Mouse (Mus musculus) ES-E14 (cell line): ENCODE measurements around the gene Ggcx. TPM values are rescaled to one million over a fixed set of nuclear protein-coding genes. Genes with fewer than 3 reads are reported as not detected.

ENCODE experiments used
- DNase-seq: peaks from one replicate; pipeline ENCODE4 v3.0.0-alpha.2; 2013; ENCODE audit warnings: low read depth, low spot score
- H3K27ac ChIP-seq: 2 replicates; pipeline ENCODE4 v1.5.1; 2012; ENCODE audit warnings: low read depth, mild to moderate bottlenecking, low read length, moderate library complexity, mixed read lengths; ENCODE audit not compliant: poor library complexity, insufficient read depth, severe bottlenecking
- H3K36me3 ChIP-seq: 2 replicates; pipeline ENCODE4 v1.6.1; 2012; ENCODE audit warnings: mild to moderate bottlenecking, low read length, moderate library complexity, mixed read lengths; ENCODE audit not compliant: control insufficient read depth, poor library complexity, insufficient read depth, severe bottlenecking
- H3K4me1 ChIP-seq, 2 experiments: fragments of 150-350 bp in 1 of 2; sonication (generic) in 1 of 2; 2 replicates each; pipeline ENCODE4 v1.6.1; 2012; ENCODE audit warnings: low read length in 2 of 2, mild to moderate bottlenecking in 1 of 2, mixed read lengths in 1 of 2; ENCODE audit not compliant: control insufficient read depth in 2 of 2, insufficient read depth in 2 of 2, poor library complexity in 1 of 2
- H3K4me3 ChIP-seq, 2 experiments: fragments of 150-350 bp in 1 of 2; sonication (generic) in 1 of 2; 2 replicates each; pipeline ENCODE4 v1.5.1; 2012; ENCODE audit warnings: low read length in 2 of 2, low read depth in 1 of 2, mild to moderate bottlenecking in 1 of 2, mixed read lengths in 1 of 2; ENCODE audit not compliant: insufficient read depth in 1 of 2, poor library complexity in 1 of 2, severe bottlenecking in 1 of 2
- H3K9ac ChIP-seq: 2 replicates; pipeline ENCODE4 v1.6.1; 2012; ENCODE audit warnings: low read depth, mild to moderate bottlenecking, low read length, mixed read lengths; ENCODE audit not compliant: poor library complexity, insufficient read depth, severe bottlenecking
- H3K9me3 ChIP-seq: fragments of 150-350 bp; sonication (generic); 2 replicates; pipeline ENCODE4 v1.6.1; 2012; ENCODE audit warnings: low read depth, mild to moderate bottlenecking, low read length; ENCODE audit not compliant: control insufficient read depth, insufficient read depth
- CHD2 ChIP-seq: IDR thresholded peaks from 2 replicates; pipeline ENCODE4 v1.6.1; 2014; ENCODE audit warnings: mild to moderate bottlenecking, low read depth, low read length, inconsistent platforms
- HCFC1 ChIP-seq: IDR thresholded peaks from 2 replicates; pipeline ENCODE4 v1.6.1; 2012; ENCODE audit warnings: low read length, inconsistent platforms, borderline replicate concordance; ENCODE audit not compliant: insufficient read depth
- MAFK ChIP-seq: IDR thresholded peaks from 2 replicates; pipeline ENCODE4 v1.6.1; 2014; ENCODE audit warnings: mild to moderate bottlenecking, low read depth, low read length, inconsistent platforms; ENCODE audit not compliant: insufficient read depth
- ZC3H11A ChIP-seq: IDR thresholded peaks from 2 replicates; pipeline ENCODE4 v1.6.1; 2012; ENCODE audit warnings: low read depth, mild to moderate bottlenecking, inconsistent platforms, low read length, borderline replicate concordance
- ZNF384 ChIP-seq: IDR thresholded peaks from 2 replicates; pipeline ENCODE4 v1.6.1; 2012; ENCODE audit warnings: low read depth, low read length, inconsistent platforms
- in situ Hi-C, 2 experiments: fragments of 600-800 bp; cut with MboI; formaldehyde crosslinking; loops; one replicate each; pipeline ENCODE4 v1.15.1; 2025; ENCODE audit warnings: low sequenced_read_pairs in 2 of 2, inconsistent platforms in 1 of 2; ENCODE audit not compliant: unreplicated experiment in 2 of 2
- total RNA-seq: library from RNA; depleted of rRNA; stranded (reverse); fragments of 300-350 nt; gene quantifications from 2 replicates; pipeline ENCODE4 v1.2.3, GENCODE M21; 2012; rRNA removed

The Ggcx gene
- total RNA-seq = 22.6 and 25.2 TPM in 2 replicates

- H3K36me3 ChIP-seq = peaks cover 2% of the 10 kb centered on the region; the same call in 1 of the 2 replicates
- no peaks in the 10 kb centered on the region for H3K9me3 ChIP-seq
- H3K9ac ChIP-seq = peak within 1 kb of the TSS; percentile 92
- peak; percentile 95 for DNase-seq
- in situ Hi-C loops = loop anchor here (25.0 kb wide), 1 partner anchor 423 kb away; no protein-coding TSS in a partner anchor
- H3K4me1 ChIP-seq = no peaks in the 10 kb centered on the region
- H3K27ac ChIP-seq = no peak within 1 kb of the TSS
- peak within 1 kb of the TSS; percentile 94 to 95 for H3K4me3 ChIP-seq
- TF ChIP-seq ZNF384 = no peak
- peak; percentile 15; the same call in 1 of the 2 replicates for TF ChIP-seq HCFC1
- TF ChIP-seq MAFK = no peak
- TF ChIP-seq CHD2 = no peak
These were observed at the start of gene Ggcx for GRCm38 (mm10) chr6:72414076-72414756. TSS of gene Ggcx (plus strand) at chr6:72414308.

- no peak for DNase-seq
- H3K4me1 ChIP-seq = peaks cover 2% of the 10 kb centered on the region in 2 experiments; a peak in 2 of 4 replicates
- no peak for TF ChIP-seq HCFC1
- no peak for TF ChIP-seq ZNF384
- TF ChIP-seq CHD2 = no peak
- TF ChIP-seq MAFK = no peak
- TF ChIP-seq ZC3H11A = no peak
These were observed 49.1 kb upstream of the Ggcx start for GRCm38 (mm10) chr6:72364985-72365384.

GRCm38 (mm10) chr6:72366304-72366703 lies 47.8 kb upstream of the Ggcx start:
- DNase-seq = no peak

More at GRCm38 (mm10) chr6:72364985-72365384, 49.1 kb upstream of the Ggcx start:
- Histone ChIP-seq H3K9me3 (no peaks in the 10 kb centered on the region), H3K9ac (no peak overlapping the region), H3K27ac (no peak overlapping the region), H3K36me3 (0 out of 2 replicates have a peak, but pooled peaks cover 2% of the 10 kb centered on the region), H3K4me3 (no peak overlapping the region)
- in situ Hi-C loops = no loop called here

GRCm38 (mm10) chr6:72366844-72367443 lies 47.2 kb upstream of the Ggcx start, which contains the start of gene Rnf181:
TSS of gene Rnf181 (minus strand) at chr6:72366956.
- Histone ChIP-seq H3K4me1 (peaks cover 0 to 3% of the 10 kb centered on the region in 2 experiments; a peak in 1 of 4 replicates), H3K27ac (no peak within 1 kb of the TSS), H3K9me3 (no peaks in the 10 kb centered on the region), H3K9ac (no peak within 1 kb of the TSS), H3K4me3 (no peak within 1 kb of the TSS), H3K36me3 (no peaks in the 10 kb centered on the region)
- TF ChIP-seq HCFC1 = no peak
- no peak for TF ChIP-seq ZNF384
- TF ChIP-seq MAFK = no peak
- no peak for TF ChIP-seq CHD2
- TF ChIP-seq ZC3H11A = no peak
- in situ Hi-C loops = no loop called here
- DNase-seq = no peak

More at GRCm38 (mm10) chr6:72366304-72366703, 47.8 kb upstream of the Ggcx start:
- H3K9me3 ChIP-seq = no peaks in the 10 kb centered on the region
- H3K27ac ChIP-seq = no peak overlapping the region
- no peak overlapping the region for H3K4me3 ChIP-seq
- in situ Hi-C loops = no loop called here
- peaks cover 0 to 3% of the 10 kb centered on the region in 2 experiments; a peak in 1 of 4 replicates for H3K4me1 ChIP-seq
- H3K36me3 ChIP-seq = no peaks in the 10 kb centered on the region
- no peak overlapping the region for H3K9ac ChIP-seq
- TF ChIP-seq MAFK (no peak), ZC3H11A (no peak), HCFC1 (no peak), CHD2 (no peak), ZNF384 (no peak)
